Mouse (Mus musculus): ENCODE results near the gene 4930402H24Rik. TPM values are rescaled to one million over a fixed set of nuclear protein-coding genes. Genes with fewer than 3 reads are reported as not detected.
A peak's percentile ranks its signal among the peaks of the same experiment; 100 is the strongest.

The 4930402H24Rik gene
- polyA plus RNA-seq, 1 experiment from 2014 or later: 13.4 TPM

DNA sequence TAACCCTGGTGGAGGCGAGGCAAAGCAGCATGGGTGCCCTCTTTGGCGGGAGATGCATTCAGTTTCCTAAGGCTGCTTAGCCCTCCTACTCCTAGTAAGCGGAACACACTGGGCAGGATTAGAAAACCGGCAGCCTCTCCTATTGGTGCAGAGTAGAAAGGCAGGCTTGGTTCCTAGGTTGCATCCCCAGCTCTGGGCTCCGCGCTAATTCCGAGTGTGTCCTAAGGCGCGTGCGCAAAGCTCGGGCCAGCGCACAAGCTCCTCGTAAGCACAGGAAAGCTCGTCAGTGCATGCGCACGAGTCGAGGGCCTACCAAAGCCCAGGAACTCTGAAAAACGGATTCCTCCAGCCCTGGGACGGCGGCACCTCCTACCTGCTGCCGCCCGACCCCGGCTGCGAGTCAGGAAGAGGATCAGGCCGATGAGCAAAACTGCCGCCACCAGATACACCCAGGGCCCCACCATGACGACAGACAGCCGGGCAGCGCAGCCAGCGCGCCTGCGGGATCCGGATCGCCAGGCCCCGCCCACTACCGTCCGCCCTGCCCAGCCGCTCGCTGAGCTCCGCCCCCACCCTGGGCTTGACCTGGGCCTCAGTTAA lies 242.0 kb downstream of the 4930402H24Rik start, which contains the start of gene Ddrgk1:
Gene Ddrgk1, minus strand, starts transcription at position 558 of the 600 bp plus-strand sequence.
- Histone ChIP-seq H3K9me3 (replicated peaks; ENCODE audit: control insufficient read depth, low read length) (no peaks in the 10 kb centered on the region), H3K4me1 (ENCODE audit: control insufficient read depth, low read depth, low read length) (peaks cover 37% of the 10 kb centered on the region), H3K36me3 (ENCODE audit: control insufficient read depth, insufficient read depth) (peaks cover 10% of the 10 kb centered on the region; the same call in 1 of the 2 replicates), H3K27me3 (ENCODE audit: control insufficient read depth, insufficient read depth, low read depth, low read length) (no peaks in the 10 kb centered on the region), H3K4me3 (ENCODE audit: low read depth, low read length) (peak within 1 kb of the TSS; percentile 80), H3K9ac (ENCODE audit: low read depth, low read length) (peak within 1 kb of the TSS; percentile 94), H3K27ac (ENCODE audit: low read length) (peak within 1 kb of the TSS; percentile 98), H3K4me2 (ENCODE audit: low read depth, low read length) (peak within 1 kb of the TSS; percentile 88)
- WGBS (ENCODE audit: insufficient replicate concordance): under 1% methylated on average over 40 of the region's 40 CpGs
- peak; percentile 92 for ATAC-seq (ENCODE audit: low read depth)

DNA sequence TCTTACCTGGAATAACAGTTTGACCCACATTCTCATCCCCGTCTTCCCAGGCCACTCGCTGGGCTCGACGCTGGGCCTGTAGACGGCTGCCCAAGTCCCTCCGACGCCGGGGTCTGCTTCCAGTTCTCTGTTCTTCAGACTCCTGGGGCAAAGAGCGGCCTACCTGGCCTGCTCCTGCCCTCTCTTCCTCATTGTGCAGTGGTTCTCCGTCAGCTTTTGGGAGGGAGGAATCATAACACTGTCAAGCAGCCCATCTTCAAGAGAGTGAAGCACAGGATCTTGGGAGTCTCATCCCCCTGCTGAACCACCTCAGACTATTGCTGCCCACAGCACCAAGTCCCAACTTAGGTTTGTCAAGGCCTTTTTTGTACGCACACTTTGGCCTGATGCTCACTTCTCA lies 242.9 kb downstream of the 4930402H24Rik start:
- 86% methylated on average over 11 of the region's 11 CpGs for whole genome bisulfite sequencing (ENCODE audit: insufficient replicate concordance)
- peak overlapping the region; percentile 98; the same call in 1 of the 2 replicates for H3K27ac ChIP-seq (ENCODE audit: low read length)
- peaks cover 14% of the 10 kb centered on the region for H3K36me3 ChIP-seq (ENCODE audit: control insufficient read depth, insufficient read depth)
- H3K27me3 ChIP-seq (ENCODE audit: control insufficient read depth, insufficient read depth, low read depth, low read length): no peaks in the 10 kb centered on the region
- H3K9ac ChIP-seq (ENCODE audit: low read depth, low read length): peak overlapping the region; percentile 94
- no peak for ATAC-seq (ENCODE audit: low read depth)
- peak overlapping the region; percentile 80 for H3K4me3 ChIP-seq (ENCODE audit: low read depth, low read length)
- H3K4me2 ChIP-seq (ENCODE audit: low read depth, low read length): peak overlapping the region; percentile 88
- H3K4me1 ChIP-seq (ENCODE audit: control insufficient read depth, low read depth, low read length): peaks cover 30% of the 10 kb centered on the region
- no peaks in the 10 kb centered on the region for H3K9me3 ChIP-seq (replicated peaks; ENCODE audit: control insufficient read depth, low read length)

GRCm38 (mm10) chr2:130658530-130658929 lies 247.7 kb downstream of the 4930402H24Rik start:
- ATAC-seq (ENCODE audit: low read depth): no peak
- peaks cover 35% of the 10 kb centered on the region for H3K36me3 ChIP-seq (ENCODE audit: control insufficient read depth, insufficient read depth)

DNA sequence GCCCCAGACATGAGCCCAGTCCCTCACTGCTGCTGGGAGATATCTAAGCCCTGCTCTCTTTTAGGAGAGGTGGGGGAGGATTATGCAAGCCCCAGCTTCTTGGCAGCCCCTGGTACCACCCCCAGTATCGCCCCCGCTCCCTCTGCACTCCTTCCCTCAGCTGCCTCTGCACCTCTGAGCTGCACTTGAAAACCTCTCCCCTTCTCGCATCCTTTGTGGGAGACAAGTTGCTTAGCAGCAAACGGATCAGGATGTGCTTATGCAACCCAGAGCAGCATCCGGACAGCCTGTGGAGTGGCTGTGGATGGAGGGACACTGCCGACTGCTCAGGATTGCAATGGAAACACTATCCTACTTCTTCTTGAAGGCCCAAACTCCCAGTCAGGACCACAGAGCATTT lies 248.7 kb downstream of the 4930402H24Rik start:
- 84% methylated on average over 6 of the region's 6 CpGs for WGBS (ENCODE audit: insufficient replicate concordance)
- Histone ChIP-seq H3K4me2 (ENCODE audit: low read depth, low read length) (no peak overlapping the region), H3K27me3 (ENCODE audit: control insufficient read depth, insufficient read depth, low read depth, low read length) (no peaks in the 10 kb centered on the region), H3K36me3 (ENCODE audit: control insufficient read depth, insufficient read depth) (peaks cover 35% of the 10 kb centered on the region), H3K9ac (ENCODE audit: low read depth, low read length) (no peak overlapping the region), H3K4me3 (ENCODE audit: low read depth, low read length) (no peak overlapping the region), H3K4me1 (ENCODE audit: control insufficient read depth, low read depth, low read length) (peaks cover 36% of the 10 kb centered on the region), H3K27ac (ENCODE audit: low read length) (no peak overlapping the region), H3K9me3 (replicated peaks; ENCODE audit: control insufficient read depth, low read length) (no peaks in the 10 kb centered on the region)
- no peak for ATAC-seq (ENCODE audit: low read depth)

More at GRCm38 (mm10) chr2:130658530-130658929, 247.7 kb downstream of the 4930402H24Rik start:
- no peaks in the 10 kb centered on the region for H3K27me3 ChIP-seq (ENCODE audit: control insufficient read depth, insufficient read depth, low read depth, low read length)
- H3K4me1 ChIP-seq (ENCODE audit: control insufficient read depth, low read depth, low read length): peaks cover 42% of the 10 kb centered on the region
- no peak overlapping the region for H3K27ac ChIP-seq (ENCODE audit: low read length)
- no peak overlapping the region for H3K9ac ChIP-seq (ENCODE audit: low read depth, low read length)
- H3K9me3 ChIP-seq (replicated peaks; ENCODE audit: control insufficient read depth, low read length): no peaks in the 10 kb centered on the region
- no peak overlapping the region for H3K4me2 ChIP-seq (ENCODE audit: low read depth, low read length)
- 89% methylated on average over 10 of the region's 10 CpGs for WGBS (ENCODE audit: insufficient replicate concordance)
- no peak overlapping the region for H3K4me3 ChIP-seq (ENCODE audit: low read depth, low read length)

DNA sequence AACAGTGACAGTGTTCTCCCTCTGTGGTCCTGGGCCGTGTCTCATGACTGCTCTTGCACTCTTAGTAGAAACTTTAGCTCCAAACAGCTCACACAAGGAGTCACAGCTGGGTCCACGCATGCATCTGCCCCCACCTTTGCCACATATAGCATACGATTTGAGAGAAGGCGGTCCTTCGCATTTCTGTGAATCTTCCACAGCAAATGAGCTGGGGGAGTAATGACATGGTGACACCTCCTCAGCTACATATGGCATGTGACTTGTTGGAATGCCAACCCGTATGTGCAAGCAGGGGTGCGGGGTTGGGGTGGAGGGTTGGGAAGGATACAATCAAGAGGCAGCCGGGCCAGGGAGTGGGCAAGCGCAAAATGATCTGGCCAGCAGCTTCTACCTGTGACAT lies 249.7 kb downstream of the 4930402H24Rik start:
- no peak overlapping the region for H3K9ac ChIP-seq (ENCODE audit: low read depth, low read length)
- no peaks in the 10 kb centered on the region for H3K27me3 ChIP-seq (ENCODE audit: control insufficient read depth, insufficient read depth, low read depth, low read length)
- H3K4me2 ChIP-seq (ENCODE audit: low read depth, low read length): no peak overlapping the region
- H3K4me1 ChIP-seq (ENCODE audit: control insufficient read depth, low read depth, low read length): peaks cover 36% of the 10 kb centered on the region
- peak overlapping the region; percentile 72; the same call in 1 of the 2 replicates for H3K27ac ChIP-seq (ENCODE audit: low read length)
- ATAC-seq (ENCODE audit: low read depth): no peak
- no peaks in the 10 kb centered on the region for H3K9me3 ChIP-seq (replicated peaks; ENCODE audit: control insufficient read depth, low read length)
- peaks cover 33% of the 10 kb centered on the region for H3K36me3 ChIP-seq (ENCODE audit: control insufficient read depth, insufficient read depth)
- H3K4me3 ChIP-seq (ENCODE audit: low read depth, low read length): no peak overlapping the region
- 91% methylated on average over 9 of the region's 9 CpGs for WGBS (ENCODE audit: insufficient replicate concordance)

Other genes starting within 250 kb of the 4930402H24Rik start
- 43.0 and 48.3 TPM in 2 replicates for gene Ddrgk1, start 241.7 kb downstream of the 4930402H24Rik start, polyA plus RNA-seq (2015; fragmentation: Nextera tagmentation; extraction: Ambion mirVana)
- 37.0 and 41.0 TPM in 2 replicates for gene Itpa, start 238.8 kb downstream of the 4930402H24Rik start, polyA plus RNA-seq (2015; fragmentation: Nextera tagmentation; extraction: Ambion mirVana)
- gene Slc4a11, start 208.9 kb downstream of the 4930402H24Rik start, polyA plus RNA-seq (2015; fragmentation: Nextera tagmentation; extraction: Ambion mirVana): 0.09 and 0.16 TPM in 2 replicates
- gene Atrn, start 89 bp upstream of the 4930402H24Rik start, polyA plus RNA-seq (2015; fragmentation: Nextera tagmentation; extraction: Ambion mirVana): 2.6 and 3.0 TPM in 2 replicates
- gene Gfra4, start 136.7 kb upstream of the 4930402H24Rik start, polyA plus RNA-seq (2015; fragmentation: Nextera tagmentation; extraction: Ambion mirVana): 0.16 and 0.18 TPM in 2 replicates
- gene Adam33, start 157.4 kb upstream of the 4930402H24Rik start, polyA plus RNA-seq (2015; fragmentation: Nextera tagmentation; extraction: Ambion mirVana): 0.61 and 0.81 TPM in 2 replicates
- gene Siglec1, start 180.4 kb upstream of the 4930402H24Rik start, polyA plus RNA-seq (2015; fragmentation: Nextera tagmentation; extraction: Ambion mirVana): 1.4 and 1.8 TPM in 2 replicates
- 2.0 TPM in 2 replicates for gene Hspa12b, start 220.9 kb upstream of the 4930402H24Rik start, polyA plus RNA-seq (2015; fragmentation: Nextera tagmentation; extraction: Ambion mirVana)
- gene Gm11037, start 227.1 kb upstream of the 4930402H24Rik start, polyA plus RNA-seq (2015; fragmentation: Nextera tagmentation; extraction: Ambion mirVana): not detected in 2 replicates

All from liver, embryonic 16.5 days (tissue).